Mouse (Mus musculus) neutrophil, adult 59 days (primary cell): ENCODE results near the gene Dnm1. TPM values are rescaled to one million over a fixed set of nuclear protein-coding genes. Genes with fewer than 3 reads are reported as not detected.

Experiments used
- total RNA-seq, 2 experiments: library from RNA; stranded (reverse); gene quantifications; 1 replicate in 1 of 2; 2 replicates in 1 of 2; pipeline ENCODE4 v1.2.4; 2023

The Dnm1 gene
- under 1 TPM in 1 of 2 experiments, not detected in 1; 0.22 TPM for total RNA-seq

GRCm38 (mm10) chr2:32353007-32353542 lies at the start of gene Dnm1:
Gene Dnm1, minus strand, starts transcription at chr2:32353338.

GRCm38 (mm10) chr2:32395484-32395945 lies 42.4 kb upstream of the Dnm1 start, which contains the start of gene Ptges2:
Gene Ptges2, plus strand, starts transcription at chr2:32395896.

GRCm38 (mm10) chr2:32387706-32388490 lies 34.8 kb upstream of the Dnm1 start, which contains the start of gene Lcn2:
Gene Lcn2, minus strand, starts transcription at chr2:32388252.

GRCm38 (mm10) chr2:32381775-32382223 lies 28.7 kb upstream of the Dnm1 start, which contains the start of gene 1110008P14Rik:
Gene 1110008P14Rik, minus strand, starts transcription at chr2:32381938.

GRCm38 (mm10) chr2:32352151-32353006 lies 759 bp downstream of the Dnm1 start, which contains the start of gene Ciz1:
Gene Ciz1, plus strand, starts transcription at chr2:32352327.

GRCm38 (mm10) chr2:32287923-32288367 lies 65.2 kb downstream of the Dnm1 start, which contains the start of gene Swi5:
Gene Swi5, minus strand, starts transcription at chr2:32288075.

GRCm38 (mm10) chr2:32287334-32287840 lies 65.8 kb downstream of the Dnm1 start, which contains the start of gene Golga2:
Gene Golga2, plus strand, starts transcription at chr2:32287384.

GRCm38 (mm10) chr2:32259657-32260417 lies 93.3 kb downstream of the Dnm1 start, which contains the start of gene Uck1:
Gene Uck1, minus strand, starts transcription at chr2:32260159.

Other genes with a start within 250 kb of the Dnm1 start
- 10 to 100 TPM; 34.2 to 37.2 TPM for gene Prrc2b, start 202.3 kb downstream of the Dnm1 start, total RNA-seq
- 10 to 100 TPM; 15.0 to 15.3 TPM for gene Pomt1, start 116.7 kb downstream of the Dnm1 start, total RNA-seq
- gene Uck1, start 93.2 kb downstream of the Dnm1 start, total RNA-seq: 10 to 100 TPM; 47.9 to 49.2 TPM
- gene Golga2, start 66.0 kb downstream of the Dnm1 start, total RNA-seq: 10 to 100 TPM; 60.7 to 66.4 TPM
- gene Swi5, start 65.3 kb downstream of the Dnm1 start, total RNA-seq: 10 to 100 TPM; 80.6 to 82.0 TPM
- 10 to 100 TPM; 63.5 to 87.2 TPM for gene Ciz1, start 1.0 kb downstream of the Dnm1 start, total RNA-seq
- gene 1110008P14Rik, start 28.6 kb upstream of the Dnm1 start, total RNA-seq: 10 to 100 TPM; 49.7 to 50.5 TPM
- gene Lcn2, start 34.9 kb upstream of the Dnm1 start, total RNA-seq: 1,000 to 10,000 TPM; 7,694 to 9,553 TPM
- 10 to 100 TPM; 11.1 to 13.7 TPM for gene Ptges2, start 42.6 kb upstream of the Dnm1 start, total RNA-seq
- gene Naif1, start 97.1 kb upstream of the Dnm1 start, total RNA-seq: 1 to 10 TPM; 5.0 to 6.0 TPM
- 10 to 100 TPM; 11.6 to 12.2 TPM for gene Slc25a25, start 98.1 kb upstream of the Dnm1 start, total RNA-seq
- gene Fam102a, start 182.0 kb upstream of the Dnm1 start, total RNA-seq: 10 to 100 TPM; 15.6 to 17.1 TPM
- gene Dpm2, start 217.5 kb upstream of the Dnm1 start, total RNA-seq: 10 to 100 TPM; 54.4 to 59.5 TPM
- under 1 TPM in 1 of 2 experiments, not detected in 1; 0.22 TPM for gene Pip5kl1, start 221.5 kb upstream of the Dnm1 start, total RNA-seq
- not detected for gene 9430097D07Rik, start 222.3 kb upstream of the Dnm1 start, total RNA-seq
- 10 to 100 TPM; 16.5 to 16.7 TPM for gene St6galnac4, start 233.8 kb upstream of the Dnm1 start, total RNA-seq
- 10 to 100 TPM in 1 of 2 experiments, 1 to 10 TPM in 1; 9.1 to 14.1 TPM for gene St6galnac6, start 246.4 kb upstream of the Dnm1 start, total RNA-seq